Mouse (Mus musculus) induced T-regulatory cell, adult 2 months (primary cell): ENCODE results near the gene Mphosph6.

Experiments used
- DNase-seq: peaks from one replicate; pipeline ENCODE4 v3.0.0-alpha.2; 2012; ENCODE audit warnings: low read depth

The Mphosph6 gene

GRCm38 (mm10) chr8:117801443-117802298, at the start of gene Mphosph6:
TSS of gene Mphosph6 (minus strand) at chr8:117801943.
- DNase-seq = peak; percentile 99

- DNase-seq = no peak
Observed at GRCm38 (mm10) chr8:117850420-117850819, 48.7 kb upstream of the Mphosph6 start.

GRCm38 (mm10) chr8:117847865-117848264, 46.1 kb upstream of the Mphosph6 start:
- DNase-seq = no peak

DNA sequence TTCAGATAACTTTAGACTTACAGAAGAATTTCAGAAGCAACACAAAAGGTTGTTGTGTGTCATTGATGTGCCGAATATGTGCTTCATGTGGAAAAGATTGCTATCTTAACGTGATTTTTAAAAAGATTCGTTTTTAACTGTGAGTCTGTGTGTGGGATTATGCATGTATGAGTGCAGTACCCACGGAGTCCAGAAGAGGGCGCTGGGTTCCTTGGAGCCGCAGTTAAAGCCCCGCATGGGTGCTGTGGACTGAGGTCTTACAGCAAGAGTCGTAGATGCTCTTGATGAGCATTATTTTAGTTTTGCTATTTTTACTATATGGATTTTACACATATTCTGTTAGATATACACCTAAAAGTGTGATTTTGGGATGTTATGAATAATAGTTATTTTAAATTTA, 42.0 kb upstream of the Mphosph6 start:
- peak; percentile 9 for DNase-seq

GRCm38 (mm10) chr8:117813524-117813923, 11.8 kb upstream of the Mphosph6 start:
- no peak for DNase-seq

- no peak for DNase-seq
Observed at GRCm38 (mm10) chr8:117810676-117811075, 8.9 kb upstream of the Mphosph6 start.

DNA sequence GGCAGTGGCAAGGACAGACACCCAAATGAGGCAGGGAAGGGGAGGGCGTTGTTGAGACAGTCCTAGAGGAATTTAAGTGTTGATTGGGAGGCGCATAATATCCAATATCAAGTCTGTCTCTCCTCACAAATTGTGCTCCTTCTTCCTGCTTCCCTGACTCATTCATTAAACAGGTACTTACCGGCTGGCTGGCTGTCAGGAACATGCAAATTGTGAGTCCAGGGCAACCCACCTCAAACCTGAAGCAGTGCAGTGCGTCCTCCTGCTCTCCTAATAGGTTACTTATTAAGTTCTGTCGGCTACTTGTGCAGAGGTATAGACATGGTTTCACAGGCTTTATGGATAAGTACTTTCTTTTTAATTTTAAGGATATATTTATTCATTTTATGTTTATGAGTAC, 3.7 kb upstream of the Mphosph6 start:
- DNase-seq = no peak

- DNase-seq = no peak
Observed at GRCm38 (mm10) chr8:117802299-117802689, 551 bp upstream of the Mphosph6 start.

DNA sequence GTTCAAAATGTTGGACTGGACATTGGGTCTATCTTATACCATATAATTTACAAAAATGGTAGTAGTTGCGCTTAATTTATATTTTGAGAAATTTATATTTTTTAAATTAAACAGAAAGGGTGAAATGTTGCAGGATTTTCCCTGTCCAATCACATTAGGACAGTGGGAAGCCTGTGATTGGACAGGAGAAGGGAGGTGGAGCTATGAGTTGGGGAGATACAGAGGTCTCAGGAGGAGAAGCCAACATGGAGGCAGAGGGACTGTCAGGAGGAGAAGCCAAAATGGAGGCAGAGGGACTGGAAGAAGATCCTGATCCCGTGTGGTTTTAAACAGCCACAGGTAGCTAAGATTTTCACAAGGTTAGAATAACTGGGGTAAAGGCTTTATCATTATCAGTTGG, 3.7 kb downstream of the Mphosph6 start:
- no peak for DNase-seq

DNA sequence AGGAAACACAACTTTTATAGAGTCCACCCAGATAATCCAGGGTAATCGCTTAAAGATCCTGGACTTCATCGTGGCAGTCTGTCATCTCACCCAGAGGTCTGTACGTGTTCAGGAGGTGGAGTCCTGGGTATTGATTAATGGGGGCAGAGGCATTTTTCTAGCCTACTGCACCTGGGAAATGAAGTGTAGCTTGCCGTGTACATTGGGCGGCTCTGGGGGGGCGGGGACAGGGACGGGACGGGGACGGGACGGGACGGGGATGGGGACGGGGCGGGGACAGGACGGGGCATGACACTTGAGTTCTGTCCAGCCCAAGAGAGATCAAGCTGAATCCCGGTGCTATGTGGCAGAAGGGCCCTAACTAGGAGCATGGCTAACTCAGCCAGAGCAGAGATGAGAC, 5.3 kb downstream of the Mphosph6 start:
- DNase-seq = no peak

GRCm38 (mm10) chr8:117794581-117794980, 7.2 kb downstream of the Mphosph6 start:
- no peak for DNase-seq

DNA sequence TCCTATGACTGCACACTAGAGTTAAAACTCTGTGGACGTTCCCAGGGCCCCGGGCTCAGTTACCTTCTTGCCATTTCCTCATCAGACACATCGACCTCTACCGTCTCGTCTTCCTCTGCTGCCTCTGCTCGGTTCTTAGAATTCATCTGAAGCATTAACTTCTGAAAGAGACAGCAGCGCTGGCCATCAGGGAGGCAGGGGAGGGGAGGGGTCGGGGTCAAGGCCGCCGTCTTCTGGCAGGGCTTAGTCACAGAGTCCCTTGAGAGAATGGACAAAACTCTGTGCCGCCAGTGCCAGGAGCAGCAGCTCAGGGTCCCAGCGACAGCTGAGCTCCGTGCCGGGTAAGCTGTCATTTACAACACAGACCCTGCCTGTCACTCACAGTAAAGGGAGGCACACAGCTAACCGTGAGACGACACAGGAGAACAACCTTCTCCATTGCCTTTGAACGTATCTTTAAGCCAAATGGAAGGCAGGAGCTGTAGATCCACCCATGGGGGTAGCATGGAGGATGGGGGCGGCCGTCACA, 9.1 kb downstream of the Mphosph6 start:
- no peak for DNase-seq

GRCm38 (mm10) chr8:117786428-117786827, 15.3 kb downstream of the Mphosph6 start:
- no peak for DNase-seq

GRCm38 (mm10) chr8:117783021-117783420, 18.7 kb downstream of the Mphosph6 start:
- DNase-seq = no peak

DNA sequence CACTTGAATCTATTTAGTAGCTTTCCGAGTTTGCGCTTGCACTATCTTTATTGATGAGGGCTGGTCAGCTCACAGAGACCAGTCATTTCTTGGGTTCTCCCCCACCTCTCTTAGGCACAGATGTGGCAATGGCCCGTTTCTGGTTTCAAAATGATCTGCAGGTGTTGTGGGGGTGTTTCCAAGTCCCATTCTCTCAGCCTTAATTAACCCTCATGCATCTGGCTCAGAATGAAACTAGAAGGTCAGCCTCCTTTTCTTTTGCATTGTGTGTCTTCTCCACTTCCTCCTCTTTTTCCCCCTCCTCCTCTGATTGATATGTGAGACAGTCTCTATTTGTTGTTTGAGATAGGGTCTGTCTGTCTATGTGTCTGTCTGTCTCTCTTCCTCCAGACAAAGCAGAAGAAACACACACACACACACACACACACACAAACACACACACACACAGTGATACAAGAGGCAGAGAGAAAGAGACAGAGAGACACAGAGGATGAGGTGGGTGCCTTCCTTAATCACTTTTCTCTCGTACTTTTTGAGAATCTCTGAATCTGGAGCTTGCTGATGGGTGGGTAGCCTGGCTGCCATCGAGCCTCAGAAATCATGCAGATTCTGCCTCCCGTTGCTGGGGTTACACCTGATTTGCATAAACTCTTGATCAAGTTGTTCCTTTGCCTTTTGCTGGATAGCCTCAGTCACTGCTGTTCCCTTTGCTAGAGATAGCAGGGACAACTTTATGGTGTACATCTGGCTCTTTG, 20.2 kb downstream of the Mphosph6 start:
- DNase-seq = peak; percentile 65

DNA sequence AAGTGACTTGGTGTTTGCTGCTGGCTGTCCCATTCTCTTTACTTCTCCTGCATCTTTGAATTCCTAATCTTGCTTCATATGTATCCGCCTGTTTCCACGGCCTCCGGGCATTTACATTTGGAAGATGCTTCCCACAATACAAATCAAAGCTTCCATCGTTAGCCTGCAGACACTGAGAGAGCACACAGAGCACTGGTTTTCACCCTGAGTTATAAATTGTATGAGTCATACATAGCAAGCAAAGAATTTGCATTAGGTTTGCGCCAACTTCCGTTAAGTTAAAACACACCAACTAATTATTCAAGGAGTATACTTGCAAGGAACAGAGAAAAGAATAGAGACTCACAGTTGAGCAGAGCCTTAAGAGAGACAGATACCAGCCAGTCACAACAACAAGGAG, 22.4 kb downstream of the Mphosph6 start:
- peak; percentile 37 for DNase-seq

- DNase-seq = no peak
Observed at GRCm38 (mm10) chr8:117778531-117779322, 23.0 kb downstream of the Mphosph6 start.

DNA sequence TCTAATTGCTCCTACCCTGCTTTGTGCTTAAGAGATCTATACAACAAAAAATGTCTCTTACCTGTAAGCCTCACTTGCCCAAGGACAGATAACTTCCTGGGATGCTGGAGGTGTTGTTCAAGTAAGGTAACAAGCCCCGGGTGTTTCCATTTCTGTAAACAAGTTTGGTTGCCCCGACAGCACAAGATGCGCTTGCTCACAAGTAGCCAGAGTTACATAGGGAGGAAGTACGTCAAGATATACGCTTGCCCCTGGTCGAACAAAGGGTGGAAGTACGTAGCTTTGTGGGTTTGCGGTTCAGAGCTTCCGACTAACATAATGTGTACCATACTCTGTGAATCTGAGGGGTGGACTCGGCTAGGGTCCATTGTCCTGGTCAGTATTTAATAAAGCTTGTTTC, 25.7 kb downstream of the Mphosph6 start:
- peak; percentile 66 for DNase-seq

DNA sequence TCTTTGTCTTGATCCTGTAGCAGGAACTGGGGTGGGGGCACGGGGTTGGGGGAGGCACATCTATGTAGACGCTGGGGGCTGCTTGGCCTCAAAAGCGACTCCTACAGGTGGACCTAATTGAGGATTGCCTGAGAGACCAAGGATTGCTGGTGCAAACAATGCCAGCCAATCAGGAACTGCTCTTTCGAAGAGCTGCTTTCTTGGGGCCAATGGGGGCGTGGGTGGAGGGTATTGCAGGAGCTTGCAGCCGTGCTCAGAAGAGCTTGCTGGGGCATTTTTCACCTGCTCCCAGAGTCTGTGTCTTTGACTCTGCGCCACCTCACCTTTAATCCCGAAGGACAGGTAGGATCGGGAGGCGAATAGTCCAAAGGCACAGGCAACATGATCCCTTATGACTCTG, 26.1 kb downstream of the Mphosph6 start:
- DNase-seq = no peak

DNA sequence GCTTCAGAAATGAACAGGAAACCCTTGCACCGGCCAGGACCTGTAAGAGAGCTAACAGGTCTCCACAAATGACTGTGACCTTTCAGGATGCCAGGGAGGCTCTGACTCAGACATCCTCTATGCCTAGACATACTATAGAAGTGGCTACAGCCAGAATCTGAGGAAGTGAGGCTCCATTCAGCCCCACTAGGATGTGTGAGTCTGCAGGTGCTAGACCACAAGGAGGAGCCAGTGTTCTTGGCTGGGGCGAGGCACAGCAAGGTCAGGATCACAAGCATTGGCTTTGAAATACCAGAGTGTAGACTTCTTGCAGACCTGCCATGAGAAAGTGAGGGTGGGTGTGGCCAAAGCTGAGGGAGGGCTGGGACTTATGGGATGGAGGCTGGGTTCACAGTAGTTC, 29.1 kb downstream of the Mphosph6 start:
- DNase-seq = peak; percentile 69

- peak; percentile 74 for DNase-seq
Observed at GRCm38 (mm10) chr8:117772126-117772525, 29.6 kb downstream of the Mphosph6 start.
